Mouse (Mus musculus) lung, postnatal 0 days (tissue): ENCODE results near the gene Gm20547.

Source experiments
- CTCF ChIP-seq: IDR thresholded peaks from 2 replicates; pipeline ENCODE4 v1.5.1; 2016; ENCODE audit warnings: antibody characterized with exemption, mild to moderate bottlenecking
- EP300 ChIP-seq: IDR thresholded peaks from 2 replicates; pipeline ENCODE4 v1.6.1; 2016; ENCODE audit warnings: antibody characterized with exemption, mild to moderate bottlenecking, control low read depth

GRCm38 (mm10) chr17:34899890-34900243 lies 18.0 kb upstream of the Gm20547 start:
- TF ChIP-seq CTCF (no peak), EP300 (no peak)
